Mouse (Mus musculus) embryonic facial prominence, embryonic 13.5 days (tissue): Measurements from ENCODE around the gene Sox13. TPM values are rescaled to one million over a fixed set of nuclear protein-coding genes. Genes with fewer than 3 reads are reported as not detected.
"Not testable (repeated sequence)": the region's sequence is repeated elsewhere in the genome, so short reads cannot be mapped to it uniquely, and the experiment has no call there.

Experiments used
- ATAC-seq: fragments of 200-750 bp; cut with Nextera tagmentation; 2 replicates; pipeline ENCODE4 v1.8.0; 2017; ENCODE audit warnings: low read depth; ENCODE audit not compliant: insufficient number of reproducible peaks, insufficient read depth, low FRiP score, low TSS enrichment
- H3K27ac ChIP-seq: fragments of 300-500 bp; sonication (generic); 2 replicates; pipeline ENCODE4 v1.5.1; 2015; ENCODE audit warnings: moderate library complexity, mild to moderate bottlenecking, inconsistent platforms
- H3K27me3 ChIP-seq: fragments of 300-500 bp; sonication (generic); 2 replicates; pipeline ENCODE4 v1.6.1; 2015; ENCODE audit warnings: mild to moderate bottlenecking, inconsistent platforms
- H3K36me3 ChIP-seq: fragments of 300-500 bp; sonication (generic); 2 replicates; pipeline ENCODE4 v1.6.1; 2015; ENCODE audit warnings: mild to moderate bottlenecking, inconsistent platforms
- H3K4me1 ChIP-seq: fragments of 300-500 bp; sonication (generic); 2 replicates; pipeline ENCODE4 v1.6.1; 2015; ENCODE audit warnings: inconsistent platforms
- H3K4me2 ChIP-seq: fragments of 300-500 bp; sonication (generic); 2 replicates; pipeline ENCODE4 v1.6.1; 2015; ENCODE audit warnings: moderate library complexity, mild to moderate bottlenecking, inconsistent platforms
- H3K4me3 ChIP-seq: fragments of 300-500 bp; sonication (generic); 2 replicates; pipeline ENCODE4 v1.5.1; 2015; ENCODE audit warnings: mild to moderate bottlenecking, inconsistent platforms
- H3K9ac ChIP-seq: fragments of 300-500 bp; sonication (generic); 2 replicates; pipeline ENCODE4 v1.6.1; 2015; ENCODE audit warnings: mild to moderate bottlenecking, inconsistent platforms
- H3K9me3 ChIP-seq: fragments of 300-500 bp; sonication (generic); 2 replicates; pipeline ENCODE4 v1.6.1; 2016; ENCODE audit warnings: inconsistent platforms
- WGBS: fragments of 180-500 bp; shearing (Covaris S2); methylation state at CpG from one replicate; pipeline ENCODE4 v1.1.7; 2015; ENCODE audit warnings: mixed read lengths; 5-methylcytosine and 5-hydroxymethylcytosine counted together
- polyA plus RNA-seq: library from polyadenylated mRNA; unstranded; fragments of >200 nt; fragmentation: Nextera tagmentation; extraction: Ambion mirVana; gene quantifications from 2 replicates; pipeline ENCODE4 v1.2.1, GENCODE M21; 2015

Gene Sox13
- polyA plus RNA-seq, 1 experiment from 2014 or later: 5.2 TPM

GRCm38 (mm10) chr1:133346531-133346930 lies 77.6 kb downstream of the Sox13 start:
- Histone ChIP-seq H3K27ac (no peak overlapping the region), H3K9ac (no peak overlapping the region), H3K27me3 (no peaks in the 10 kb centered on the region), H3K4me1 (peaks cover 4% of the 10 kb centered on the region), H3K4me2 (no peak overlapping the region), H3K4me3 (no peak overlapping the region), H3K36me3 (no peaks in the 10 kb centered on the region), H3K9me3 (no peaks in the 10 kb centered on the region)
- 79% methylated on average over 9 of the region's 9 CpGs for WGBS
- no peak for ATAC-seq

GRCm38 (mm10) chr1:133344357-133344756 lies 79.8 kb downstream of the Sox13 start:
- Histone ChIP-seq H3K4me3 (no peak overlapping the region), H3K4me1 (no peaks in the 10 kb centered on the region), H3K27ac (no peak overlapping the region), H3K4me2 (no peak overlapping the region), H3K27me3 (no peaks in the 10 kb centered on the region), H3K9ac (no peak overlapping the region), H3K36me3 (no peaks in the 10 kb centered on the region), H3K9me3 (no peaks in the 10 kb centered on the region)
- no peak for ATAC-seq
- 88% methylated on average over 2 of the region's 2 CpGs for WGBS

- not testable (repeated sequence) for H3K27me3 ChIP-seq, H3K9me3 ChIP-seq, ATAC-seq, H3K4me1 ChIP-seq, H3K9ac ChIP-seq, H3K4me3 ChIP-seq, H3K27ac ChIP-seq, H3K36me3 ChIP-seq, H3K4me2 ChIP-seq
- WGBS: 69% methylated on average over 1 of the region's 1 CpGs
Observed at GRCm38 (mm10) chr1:133340403-133340802, 83.8 kb downstream of the Sox13 start.

GRCm38 (mm10) chr1:133333937-133334336 lies 90.2 kb downstream of the Sox13 start:
- H3K9me3 ChIP-seq: no peaks in the 10 kb centered on the region
- ATAC-seq: no peak
- 86% methylated on average over 6 of the region's 6 CpGs for WGBS
- H3K4me3 ChIP-seq: no peak overlapping the region
- H3K27ac ChIP-seq: no peak overlapping the region
- H3K4me2 ChIP-seq: no peak overlapping the region
- no peak overlapping the region for H3K9ac ChIP-seq
- peaks cover 6% of the 10 kb centered on the region for H3K4me1 ChIP-seq
- H3K36me3 ChIP-seq: no peaks in the 10 kb centered on the region
- H3K27me3 ChIP-seq: peaks cover 27% of the 10 kb centered on the region

GRCm38 (mm10) chr1:133332656-133333430 lies 91.3 kb downstream of the Sox13 start:
- ATAC-seq: no peak
- Histone ChIP-seq H3K27ac (no peak overlapping the region), H3K9ac (no peak overlapping the region), H3K4me2 (no peak overlapping the region), H3K4me3 (no peak overlapping the region), H3K4me1 (peaks cover 6% of the 10 kb centered on the region), H3K9me3 (no peaks in the 10 kb centered on the region), H3K36me3 (no peaks in the 10 kb centered on the region), H3K27me3 (peaks cover 38% of the 10 kb centered on the region)
- 84% methylated on average over 11 of the region's 11 CpGs for WGBS

Other genes starting within 250 kb of the Sox13 start
- not detected in 2 replicates for gene Golt1a, start 114.6 kb downstream of the Sox13 start, polyA plus RNA-seq
- gene Kiss1, start 102.5 kb downstream of the Sox13 start, polyA plus RNA-seq: not detected in 2 replicates
- gene Ren1, start 73.9 kb downstream of the Sox13 start, polyA plus RNA-seq: 0.25 TPM in 1 of 2 replicates, not detected in the other
- 2.8 and 3.2 TPM in 2 replicates for gene Etnk2, start 60.8 kb downstream of the Sox13 start, polyA plus RNA-seq
- 734 and 747 TPM in 2 replicates for gene Snrpe, start 185.9 kb upstream of the Sox13 start, polyA plus RNA-seq
- gene Zbed6, start 236.5 kb upstream of the Sox13 start, polyA plus RNA-seq: not detected in 2 replicates
- 7.9 and 9.3 TPM in 2 replicates for gene Gm38394, start 236.9 kb upstream of the Sox13 start, polyA plus RNA-seq